Mouse (Mus musculus): ENCODE results near the gene Afmid. TPM values are rescaled to one million over a fixed set of nuclear protein-coding genes. Genes with fewer than 3 reads are reported as not detected.

Afmid gene
- polyA plus RNA-seq, 1 experiment = 1.7 TPM

DNA sequence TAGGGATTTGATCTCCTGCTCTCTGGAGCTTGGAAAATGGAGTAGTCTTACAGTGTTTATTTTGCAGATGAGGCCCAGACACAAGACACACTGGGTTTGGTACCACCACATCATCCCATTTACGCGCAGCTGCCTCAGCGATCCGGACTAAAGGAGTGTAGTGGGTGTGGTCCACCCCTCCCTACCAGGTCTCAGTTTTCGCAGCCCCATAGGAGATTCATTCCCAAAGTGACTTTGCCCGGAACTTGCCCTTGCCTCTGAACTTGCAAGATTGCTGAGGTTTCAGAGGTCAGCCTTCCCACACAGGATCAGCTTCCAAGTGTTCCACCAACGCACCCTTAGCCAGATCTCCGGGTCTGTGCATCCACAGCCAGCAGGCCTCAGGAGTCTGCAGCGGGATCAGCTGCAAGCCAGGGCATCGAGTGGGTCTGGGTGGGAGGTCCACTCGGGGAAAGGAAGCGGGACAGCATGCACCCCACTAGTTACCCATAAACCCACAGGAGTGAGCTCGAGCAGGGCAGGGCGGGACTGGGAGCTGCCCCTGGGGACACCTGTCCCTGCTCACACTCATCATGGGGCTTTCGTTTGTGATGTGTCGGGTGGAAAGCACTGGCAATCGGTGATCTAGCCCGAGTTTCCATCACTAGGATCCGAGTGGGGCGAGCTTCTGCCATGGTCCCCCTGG, 62.6 kb downstream of the Afmid start:
- H3K4me1 ChIP-seq (ENCODE audit: control insufficient read depth, insufficient read depth, insufficient read length, low read length) = no peaks in the 10 kb centered on the region
- H3K27ac ChIP-seq (replicated peaks; ENCODE audit: low read depth, low read length) = no peak overlapping the region
- H3K4me3 ChIP-seq (ENCODE audit: insufficient read depth, low read depth, low read length) = no peak overlapping the region

- no peak overlapping the region for H3K4me3 ChIP-seq (ENCODE audit: insufficient read depth, low read depth, low read length)
- no peak overlapping the region for H3K27ac ChIP-seq (replicated peaks; ENCODE audit: low read depth, low read length)
- no peaks in the 10 kb centered on the region for H3K4me1 ChIP-seq (ENCODE audit: control insufficient read depth, insufficient read depth, insufficient read length, low read length)
Observed at GRCm38 (mm10) chr11:117888853-117889822, 63.4 kb downstream of the Afmid start.

Other genes starting within 250 kb of the Afmid start
- 3.6 and 4.2 TPM in 2 replicates for gene Tnrc6c, start 171.6 kb upstream of the Afmid start, polyA plus RNA-seq (2012; ENCODE audit: insufficient read depth, insufficient read length, missing spikeins)
- gene Tmc8, start 43.8 kb upstream of the Afmid start, polyA plus RNA-seq (2012; ENCODE audit: insufficient read depth, insufficient read length, missing spikeins) = 0.88 TPM in 1 of 2 replicates, not detected in the other
- 3.7 and 7.2 TPM in 2 replicates for gene Tmc6, start 43.7 kb upstream of the Afmid start, polyA plus RNA-seq (2012; ENCODE audit: insufficient read depth, insufficient read length, missing spikeins)
- gene 6030468B19Rik, start 28.3 kb upstream of the Afmid start, polyA plus RNA-seq (2012; ENCODE audit: insufficient read depth, insufficient read length, missing spikeins) = not detected in 2 replicates
- not detected in 2 replicates for gene Gm20708, start 16.3 kb upstream of the Afmid start, polyA plus RNA-seq (2012; ENCODE audit: insufficient read depth, insufficient read length, missing spikeins)
- gene Syngr2, start 16.3 kb upstream of the Afmid start, polyA plus RNA-seq (2012; ENCODE audit: insufficient read depth, insufficient read length, missing spikeins) = 30.4 and 30.5 TPM in 2 replicates
- not detected in 2 replicates for gene Tk1, start 168 bp downstream of the Afmid start, polyA plus RNA-seq (2012; ENCODE audit: insufficient read depth, insufficient read length, missing spikeins)
- 1.1 TPM in 1 of 2 replicates, not detected in the other for gene Birc5, start 23.3 kb downstream of the Afmid start, polyA plus RNA-seq (2012; ENCODE audit: insufficient read depth, insufficient read length, missing spikeins)
- not detected in 2 replicates for gene Tmem235, start 34.8 kb downstream of the Afmid start, polyA plus RNA-seq (2012; ENCODE audit: insufficient read depth, insufficient read length, missing spikeins)
- 4.7 and 8.3 TPM in 2 replicates for gene Tha1, start 47.6 kb downstream of the Afmid start, polyA plus RNA-seq (2012; ENCODE audit: insufficient read depth, insufficient read length, missing spikeins)
- 2.5 and 6.6 TPM in 2 replicates for gene Socs3, start 144.1 kb downstream of the Afmid start, polyA plus RNA-seq (2012; ENCODE audit: insufficient read depth, insufficient read length, missing spikeins)
- gene Pgs1, start 160.4 kb downstream of the Afmid start, polyA plus RNA-seq (2012; ENCODE audit: insufficient read depth, insufficient read length, missing spikeins) = 13.1 and 15.3 TPM in 2 replicates